8 mouse cellular contexts compared by ENCODE assay signal in genomic region chr9:90126260-90127010, GRCm38 (mm10). TPM values are rescaled to one million over a fixed set of nuclear protein-coding genes. Genes with fewer than 3 reads are reported as not detected.
A peak's percentile ranks its signal among the peaks of the same experiment; 100 is the strongest.
DNase-seq lines count a peak whose midpoint lies in the region; ATAC-seq and TF ChIP-seq lines count a peak whose summit lies in the region.

No protein-coding gene starts in this region.

- TF ChIP-seq CTCF in ES-Bruce4 (IDR thresholded peaks at IDR 0.05; ENCODE audit: low read depth, low read length) = no peak
- peak; percentile 64 for TF ChIP-seq CTCF in heart, postnatal 0 days (IDR thresholded peaks at IDR 0.05; ENCODE audit: low read depth)

- H3K4me1 ChIP-seq in ES-Bruce4 (ENCODE audit: control insufficient read depth, insufficient read depth, low read length) = no peaks in the 10 kb centered on the region
- 0 out of 2 replicates have a peak, but pooled peaks cover 2% of the 10 kb centered on the region for H3K4me1 ChIP-seq in forebrain, embryonic 11.5 days (replicated peaks; ENCODE audit: control insufficient read depth, insufficient read depth, low read length)
- 0 out of 2 replicates have a peak, but pooled peaks cover 8% of the 10 kb centered on the region for H3K4me1 ChIP-seq in heart, postnatal 0 days (ENCODE audit: control insufficient read depth, insufficient read depth)
- no peaks in the 10 kb centered on the region for H3K4me1 ChIP-seq in liver, embryonic 16.5 days (ENCODE audit: control insufficient read depth, low read depth, low read length)
- H3K4me1 ChIP-seq in neural tube, embryonic 13.5 days (replicated peaks) = peaks cover 6% of the 10 kb centered on the region; the same call in 1 of the 2 replicates

- no peaks in the 10 kb centered on the region for H3K9me3 ChIP-seq in ES-Bruce4 (replicated peaks; ENCODE audit: control insufficient read depth, insufficient read depth, low read length, poor library complexity, severe bottlenecking)
- no peaks in the 10 kb centered on the region for H3K9me3 ChIP-seq in forebrain, embryonic 11.5 days (ENCODE audit: control insufficient read depth, low read length)
- H3K9me3 ChIP-seq in heart, postnatal 0 days (replicated peaks; ENCODE audit: control insufficient read depth, low read length) = no peaks in the 10 kb centered on the region
- no peaks in the 10 kb centered on the region for H3K9me3 ChIP-seq in liver, embryonic 16.5 days (replicated peaks; ENCODE audit: control insufficient read depth, low read length)
- H3K9me3 ChIP-seq in neural tube, embryonic 13.5 days = no peaks in the 10 kb centered on the region

- peak; percentile 87 for DNase-seq in c-Kit-positive CD71-negative TER-119-negative erythroid progenitor cells, embryonic 14.5 days (ENCODE audit: low read depth)
- peak; percentile 79 for DNase-seq in forebrain, embryonic 11.5 days (ENCODE audit: low spot score)
- DNase-seq in heart, postnatal 0 days (ENCODE audit: low spot score) = peak; percentile 80
- peak; percentile 91 to 92 for DNase-seq in kidney, postnatal 36 days
- DNase-seq in testis, postnatal 14 days (ENCODE audit: low spot score) = peak; percentile 71

- no peaks in the 10 kb centered on the region for H3K36me3 ChIP-seq in ES-Bruce4 (ENCODE audit: control insufficient read depth, insufficient read depth, low read length, poor library complexity, severe bottlenecking)
- H3K36me3 ChIP-seq in forebrain, embryonic 11.5 days (ENCODE audit: control insufficient read depth, insufficient read depth, low read length) = no peaks in the 10 kb centered on the region
- H3K36me3 ChIP-seq in heart, postnatal 0 days (replicated peaks; ENCODE audit: control insufficient read depth, insufficient read depth, low read length) = no peaks in the 10 kb centered on the region
- no peaks in the 10 kb centered on the region for H3K36me3 ChIP-seq in liver, embryonic 16.5 days (ENCODE audit: control insufficient read depth, insufficient read depth)
- no peaks in the 10 kb centered on the region for H3K36me3 ChIP-seq in neural tube, embryonic 13.5 days

- ATAC-seq in forebrain, embryonic 11.5 days (replicated peaks; ENCODE audit: low FRiP score) = peak; percentile 75
- ATAC-seq in heart, postnatal 0 days (ENCODE audit: insufficient read depth, low read depth) = peak; percentile 42; the same call in 1 of the 2 replicates
- peak; percentile 92 for ATAC-seq in liver, embryonic 16.5 days (ENCODE audit: low read depth)
- peak; percentile 58 for ATAC-seq in neural tube, embryonic 13.5 days (ENCODE audit: low read depth)

- H3K4me3 ChIP-seq in ES-Bruce4 (ENCODE audit: low read depth, low read length) = peak overlapping the region; percentile 62
- H3K4me3 ChIP-seq in forebrain, embryonic 11.5 days (ENCODE audit: low read depth, low read length) = peak overlapping the region; percentile 21
- H3K4me3 ChIP-seq in heart, postnatal 0 days (ENCODE audit: low read depth, low read length) = peak overlapping the region; percentile 45
- H3K4me3 ChIP-seq in liver, embryonic 16.5 days (ENCODE audit: low read depth, low read length) = peak overlapping the region; percentile 46
- H3K4me3 ChIP-seq in neural tube, embryonic 13.5 days = peak overlapping the region; percentile 6

- 0 out of 2 replicates have a peak overlapping the region, but pooled peaks have one; percentile 17 for H3K27ac ChIP-seq in ES-Bruce4 (ENCODE audit: insufficient read depth, low read length)
- no peak overlapping the region for H3K27ac ChIP-seq in forebrain, embryonic 11.5 days (ENCODE audit: low read depth, low read length)
- H3K27ac ChIP-seq in heart, postnatal 0 days (ENCODE audit: low read depth) = no peak overlapping the region
- peak overlapping the region; percentile 5; the same call in 1 of the 2 replicates for H3K27ac ChIP-seq in liver, embryonic 16.5 days (ENCODE audit: low read length)
- no peak overlapping the region for H3K27ac ChIP-seq in neural tube, embryonic 13.5 days (replicated peaks)

- H3K27me3 ChIP-seq in ES-Bruce4 (ENCODE audit: control insufficient read depth, insufficient read depth, low read length, poor library complexity, severe bottlenecking) = no peaks in the 10 kb centered on the region
- H3K27me3 ChIP-seq in forebrain, embryonic 11.5 days (ENCODE audit: control insufficient read depth, insufficient read depth, low read length) = no peaks in the 10 kb centered on the region
- no peaks in the 10 kb centered on the region for H3K27me3 ChIP-seq in heart, postnatal 0 days (ENCODE audit: control insufficient read depth, insufficient read depth, low read length)
- H3K27me3 ChIP-seq in liver, embryonic 16.5 days (ENCODE audit: control insufficient read depth, insufficient read depth, low read depth, low read length) = no peaks in the 10 kb centered on the region
- no peaks in the 10 kb centered on the region for H3K27me3 ChIP-seq in neural tube, embryonic 13.5 days

- peak overlapping the region; percentile 74; the same call in 1 of the 2 replicates for H3K9ac ChIP-seq in ES-Bruce4 (ENCODE audit: low read depth, poor library complexity, severe bottlenecking)
- no peak overlapping the region for H3K9ac ChIP-seq in forebrain, embryonic 11.5 days (ENCODE audit: low read length)
- peak overlapping the region; percentile 45; the same call in 1 of the 2 replicates for H3K9ac ChIP-seq in heart, postnatal 0 days (replicated peaks; ENCODE audit: low read depth, low read length)
- peak overlapping the region; percentile 15; the same call in 1 of the 2 replicates for H3K9ac ChIP-seq in liver, embryonic 16.5 days (ENCODE audit: low read depth, low read length)
- no peak overlapping the region for H3K9ac ChIP-seq in neural tube, embryonic 13.5 days

- peak overlapping the region; percentile 40; the same call in 1 of the 2 replicates for H3K4me2 ChIP-seq in forebrain, embryonic 11.5 days (ENCODE audit: low read depth, low read length, severe bottlenecking)
- peak overlapping the region; percentile 59 for H3K4me2 ChIP-seq in heart, postnatal 0 days (ENCODE audit: low read depth, low read length)
- H3K4me2 ChIP-seq in liver, embryonic 16.5 days (ENCODE audit: low read depth, low read length) = peak overlapping the region; percentile 55
- peak overlapping the region; percentile 46 for H3K4me2 ChIP-seq in neural tube, embryonic 13.5 days

- TF ChIP-seq POLR2A in ES-Bruce4 (IDR thresholded peaks at IDR 0.05; ENCODE audit: insufficient read depth, low read length) = no peak

- 2% methylated on average over 30 of the region's 30 CpGs for WGBS in forebrain, embryonic 11.5 days
- WGBS in heart, postnatal 0 days = 2% methylated on average over 30 of the region's 30 CpGs
- 1% methylated on average over 30 of the region's 30 CpGs for WGBS in liver, embryonic 16.5 days (ENCODE audit: insufficient replicate concordance)
- 3% methylated on average over 30 of the region's 30 CpGs for WGBS in neural tube, embryonic 13.5 days

- 0 out of 2 replicates have a peak, but pooled peaks have one; percentile 49 for TF ChIP-seq EP300 in ES-Bruce4 (IDR thresholded peaks at IDR 0.05; ENCODE audit: insufficient read depth, low read depth, low read length)
- TF ChIP-seq EP300 in heart, postnatal 0 days (IDR thresholded peaks at IDR 0.05; ENCODE audit: low read depth) = no peak

RNA-seq across cellular contexts. Expression of gene Morf4l1, which starts 11.9 kb away (rescaled TPM):
- polyA plus RNA-seq in ES-Bruce4 (2011; ENCODE audit: insufficient read depth, insufficient read length, low read depth, missing spikeins) = 647 and 696 TPM in 2 replicates
- polyA plus RNA-seq in forebrain, embryonic 11.5 days (2014; fragmentation: Nextera tagmentation; extraction: Ambion mirVana) = 484 and 515 TPM in 2 replicates
- 92.5 and 111 TPM in 2 replicates for total RNA-seq in heart, postnatal 0 days (2014; rRNA removed; ENCODE audit: low replicate concordance)
- 293 and 300 TPM in 2 replicates for polyA plus RNA-seq in heart, postnatal 0 days (2015; fragmentation: Nextera tagmentation; extraction: Ambion mirVana)
- polyA plus RNA-seq in liver, embryonic 16.5 days (2015; fragmentation: Nextera tagmentation; extraction: Ambion mirVana) = 103 and 110 TPM in 2 replicates
- polyA plus RNA-seq in neural tube, embryonic 13.5 days (2015; fragmentation: Nextera tagmentation; extraction: Ambion mirVana) = 519 and 526 TPM in 2 replicates

RNA-seq across cellular contexts. Expression of gene Adamts7, which starts 36.4 kb away (rescaled TPM):
- 4.2 and 4.7 TPM in 2 replicates for polyA plus RNA-seq in ES-Bruce4 (2011; ENCODE audit: insufficient read depth, insufficient read length, low read depth, missing spikeins)
- polyA plus RNA-seq in forebrain, embryonic 11.5 days (2014; fragmentation: Nextera tagmentation; extraction: Ambion mirVana) = 21.5 and 22.2 TPM in 2 replicates
- 12.8 and 34.4 TPM in 2 replicates for total RNA-seq in heart, postnatal 0 days (2014; rRNA removed; ENCODE audit: low replicate concordance)
- 7.6 and 8.3 TPM in 2 replicates for polyA plus RNA-seq in heart, postnatal 0 days (2015; fragmentation: Nextera tagmentation; extraction: Ambion mirVana)
- polyA plus RNA-seq in liver, embryonic 16.5 days (2015; fragmentation: Nextera tagmentation; extraction: Ambion mirVana) = 0.89 and 0.90 TPM in 2 replicates
- 11.2 and 13.2 TPM in 2 replicates for polyA plus RNA-seq in neural tube, embryonic 13.5 days (2015; fragmentation: Nextera tagmentation; extraction: Ambion mirVana)

Comparison
In these comparisons a context has a peak if more than half of its experiments do, and no peak if none do; other contexts are left out.
1. H3K27ac ChIP-seq: peak in ES-Bruce4 (single experiment) and liver, embryonic 16.5 days (single experiment); none in forebrain, embryonic 11.5 days (single experiment), heart, postnatal 0 days (single experiment) and neural tube, embryonic 13.5 days (single experiment).
2. H3K4me3 ChIP-seq: peak in every context shown above with its lines; median percentile 62 in ES-Bruce4; 46 in liver, embryonic 16.5 days; 45 in heart, postnatal 0 days; 21 in forebrain, embryonic 11.5 days; 6 in neural tube, embryonic 13.5 days.
3. H3K9ac ChIP-seq: peak in ES-Bruce4 (single experiment), heart, postnatal 0 days (single experiment) and liver, embryonic 16.5 days (single experiment); none in forebrain, embryonic 11.5 days (single experiment) and neural tube, embryonic 13.5 days (single experiment).
4. ATAC-seq: peak in every context shown above with its lines; median percentile 92 in liver, embryonic 16.5 days; 75 in forebrain, embryonic 11.5 days; 58 in neural tube, embryonic 13.5 days; 42 in heart, postnatal 0 days.
5. Peak in every context shown above with its lines, with median percentiles within 50 percentile points of each other: DNase-seq and H3K4me2 ChIP-seq.